Mouse (Mus musculus) left cerebral cortex, postnatal 14 days (tissue): ENCODE measurements around the gene Fkbp9. TPM values are rescaled to one million over a fixed set of nuclear protein-coding genes. Genes with fewer than 3 reads are reported as not detected.
A peak's percentile ranks its signal among the peaks of the same experiment; 100 is the strongest.
"Not testable (repeated sequence)": the region's sequence is repeated elsewhere in the genome, so short reads cannot be mapped to it uniquely, and the experiment has no call there.

Experiments used
- DNase-seq, 2 experiments: peaks; one replicate each; pipeline ENCODE4 v3.0.0; 2021 to 2022; ENCODE audit warnings: low spot score in 2 of 2, mixed read lengths in 1 of 2
- intact Hi-C: fragments of 180-260 bp; cut with DNase I; formaldehyde crosslinking; loops from one replicate; pipeline ENCODE4 v1.15.1; 2025
- total RNA-seq, 2 experiments: library from RNA; stranded (reverse); gene quantifications; 2 replicates each; pipeline ENCODE4 v1.2.3; 2021

The Fkbp9 gene
- total RNA-seq, 2 experiments from 2014 or later, result 26.7 to 27.5 TPM

GRCm38 (mm10) chr6:56834769-56835168 is 2.9 kb downstream of the Fkbp9 start:
- no peak for DNase-seq
- intact Hi-C loops, result no loop called here

GRCm38 (mm10) chr6:56835532-56835931 is 3.7 kb downstream of the Fkbp9 start:
- intact Hi-C loops, result no loop called here
- no peak for DNase-seq

- intact Hi-C loops, result no loop called here
- DNase-seq, result no peak
Measured at GRCm38 (mm10) chr6:56837166-56837565, 5.3 kb downstream of the Fkbp9 start.

GRCm38 (mm10) chr6:56837621-56838020 is 5.8 kb downstream of the Fkbp9 start:
- no peak for DNase-seq
- intact Hi-C loops, result no loop called here

GRCm38 (mm10) chr6:56843229-56843628 is 11.4 kb downstream of the Fkbp9 start:
- intact Hi-C loops, result no loop called here
- no peak for DNase-seq

GRCm38 (mm10) chr6:56844365-56844764 is 12.5 kb downstream of the Fkbp9 start:
- intact Hi-C loops, result no loop called here
- DNase-seq, result no peak

- intact Hi-C loops, result no loop called here
Measured at GRCm38 (mm10) chr6:56848974-56849373, 17.1 kb downstream of the Fkbp9 start.

GRCm38 (mm10) chr6:56850315-56850714 is 18.5 kb downstream of the Fkbp9 start:
- DNase-seq, result peak in 1 of 2 experiments; percentile 22
- intact Hi-C loops, result no loop called here

More at GRCm38 (mm10) chr6:56848974-56849373, 17.1 kb downstream of the Fkbp9 start:
- DNase-seq, result no peak

GRCm38 (mm10) chr6:56854803-56855202 is 22.9 kb downstream of the Fkbp9 start:
- no peak for DNase-seq
- intact Hi-C loops, result no loop called here

- intact Hi-C loops, result no loop called here
- DNase-seq, result no peak
Measured at GRCm38 (mm10) chr6:56856748-56857147, 24.9 kb downstream of the Fkbp9 start.

GRCm38 (mm10) chr6:56860205-56860848 is 28.5 kb downstream of the Fkbp9 start:
- no peak for DNase-seq
- intact Hi-C loops, result loop anchor here (2.0 kb wide), 1 partner anchor 40 kb away; no protein-coding TSS in a partner anchor

GRCm38 (mm10) chr6:56866899-56867298 is 35.0 kb downstream of the Fkbp9 start:
- intact Hi-C loops, DNase-seq: not testable (repeated sequence)

GRCm38 (mm10) chr6:56868565-56868964 is 36.7 kb downstream of the Fkbp9 start:
- intact Hi-C loops, result no loop called here

GRCm38 (mm10) chr6:56870027-56870426 is 38.2 kb downstream of the Fkbp9 start:
- intact Hi-C loops, result no loop called here
- DNase-seq, result no peak

More at GRCm38 (mm10) chr6:56868565-56868964, 36.7 kb downstream of the Fkbp9 start:
- no peak for DNase-seq

GRCm38 (mm10) chr6:56876870-56877269 is 45.0 kb downstream of the Fkbp9 start:
- intact Hi-C loops, result no loop called here
- peak; percentile 21 to 23 for DNase-seq

- DNase-seq, result no peak
- intact Hi-C loops, result no loop called here
Measured at GRCm38 (mm10) chr6:56877985-56878384, 46.1 kb downstream of the Fkbp9 start.

GRCm38 (mm10) chr6:56879352-56879955 is 47.6 kb downstream of the Fkbp9 start:
- intact Hi-C loops, result no loop called here
- DNase-seq, result no peak

- intact Hi-C loops, result no loop called here
- DNase-seq, result no peak
Measured at GRCm38 (mm10) chr6:56888561-56888960, 56.7 kb downstream of the Fkbp9 start.

- intact Hi-C loops, result no loop called here
- DNase-seq, result no peak
Measured at GRCm38 (mm10) chr6:56890762-56891161, 58.9 kb downstream of the Fkbp9 start.

- intact Hi-C loops, result no loop called here
- no peak for DNase-seq
Measured at GRCm38 (mm10) chr6:56899601-56900000, 67.7 kb downstream of the Fkbp9 start.

- no peak for DNase-seq
- intact Hi-C loops, result no loop called here
Measured at GRCm38 (mm10) chr6:56901336-56901735, 69.5 kb downstream of the Fkbp9 start.
